Mouse (Mus musculus) bone marrow macrophage, adult 2 months (primary cell): ENCODE data around the gene Fsd2. TPM values are rescaled to one million over a fixed set of nuclear protein-coding genes. Genes with fewer than 3 reads are reported as not detected.

Source experiments
- H3K27ac ChIP-seq: 2 replicates; pipeline ENCODE4 v1.5.1; 2012; ENCODE audit warnings: low read depth, low read length; ENCODE audit not compliant: insufficient read depth
- H3K4me1 ChIP-seq: 2 replicates; pipeline ENCODE4 v1.6.1; 2012; ENCODE audit warnings: low read length; ENCODE audit not compliant: control insufficient read depth, insufficient read depth
- H3K4me3 ChIP-seq: 2 replicates; pipeline ENCODE4 v1.5.1; 2012; ENCODE audit warnings: mild to moderate bottlenecking, low read length, moderate library complexity; ENCODE audit not compliant: insufficient read depth
- CTCF ChIP-seq: IDR thresholded peaks from 2 replicates; pipeline ENCODE4 v1.5.1; 2012; ENCODE audit warnings: low read depth, mild to moderate bottlenecking, low read length, moderate library complexity
- POLR2A ChIP-seq: IDR thresholded peaks from 2 replicates; pipeline ENCODE4 v1.6.1; 2012; ENCODE audit warnings: mild to moderate bottlenecking, low read depth, low read length, borderline replicate concordance
- polyA plus RNA-seq: library from polyadenylated mRNA; stranded (reverse); fragments of >200 nt; gene quantifications from 2 replicates; pipeline ENCODE4 v1.2.4, GENCODE M21; 2012; ENCODE audit not compliant: missing spikeins, insufficient read depth, insufficient read length

Fsd2 gene
- polyA plus RNA-seq, 1 experiment: 0.32 TPM

DNA sequence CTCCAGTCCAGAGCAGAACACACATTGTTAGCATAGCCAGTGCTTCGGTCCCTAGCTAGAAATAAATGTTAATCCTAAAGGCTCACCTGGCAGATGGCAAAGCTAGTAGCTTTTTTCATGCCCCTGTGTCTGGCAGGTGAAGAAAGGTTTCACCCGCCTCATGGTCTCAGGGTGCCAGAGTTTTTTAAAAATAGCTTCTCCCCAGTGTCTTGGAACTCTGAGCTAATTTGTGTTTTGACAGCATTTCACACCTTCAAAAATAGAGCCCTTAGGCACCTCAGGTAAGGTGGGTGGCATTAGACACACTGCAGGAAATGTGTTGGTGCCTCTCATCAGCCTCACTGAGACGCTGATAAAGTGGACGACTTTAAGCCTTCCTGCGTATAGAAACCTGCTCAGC is 28.3 kb upstream of the Fsd2 start:
- H3K4me1 ChIP-seq: peaks cover 4% of the 10 kb centered on the region
- no peak for TF ChIP-seq POLR2A
- no peak for TF ChIP-seq CTCF
- H3K4me3 ChIP-seq: no peak overlapping the region
- no peak overlapping the region for H3K27ac ChIP-seq

DNA sequence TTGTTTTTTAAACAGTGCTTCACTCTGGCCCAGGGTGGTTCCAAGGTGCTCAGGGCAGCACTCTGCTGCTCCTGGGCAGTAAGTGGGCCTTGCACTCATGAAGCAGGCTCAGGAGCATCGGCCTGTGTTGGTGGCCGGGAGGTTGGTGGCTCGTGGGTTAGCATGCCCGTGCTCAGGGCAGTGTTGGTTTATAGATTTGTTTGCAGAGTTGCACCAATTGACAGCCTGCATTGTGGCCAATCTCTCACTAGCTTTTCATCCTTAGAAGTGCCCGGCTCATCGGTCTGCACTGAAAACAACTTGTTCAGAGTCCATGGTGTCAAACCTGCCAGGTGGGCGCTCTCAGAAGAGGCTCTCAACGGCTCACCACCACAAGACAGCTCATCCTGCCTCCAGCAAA is 26.6 kb upstream of the Fsd2 start:
- Histone ChIP-seq H3K27ac (no peak overlapping the region), H3K4me3 (no peak overlapping the region), H3K4me1 (peaks cover 4% of the 10 kb centered on the region)
- TF ChIP-seq CTCF (no peak), POLR2A (no peak)

DNA sequence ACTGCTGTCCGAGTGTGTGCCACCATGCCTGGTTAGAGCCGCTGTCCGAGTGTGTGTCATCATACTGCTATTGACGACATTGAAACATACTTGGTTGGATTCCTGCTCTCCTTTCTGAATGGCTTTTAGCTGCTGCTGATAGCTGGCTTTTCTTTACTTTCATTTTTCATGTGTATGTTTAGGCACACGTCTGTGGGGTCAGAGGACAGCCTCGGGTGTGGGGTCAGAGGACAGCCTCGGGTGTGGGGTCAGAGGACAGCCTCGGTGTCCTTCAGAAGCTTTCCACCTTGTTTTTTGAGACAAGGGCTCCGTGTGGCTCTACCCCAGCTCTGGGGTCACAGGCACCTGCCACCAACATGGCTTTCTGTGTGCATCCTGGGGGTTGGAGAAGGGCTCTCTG is 25.9 kb upstream of the Fsd2 start:
- H3K27ac ChIP-seq: no peak overlapping the region
- no peaks in the 10 kb centered on the region for H3K4me1 ChIP-seq
- no peak overlapping the region for H3K4me3 ChIP-seq
- TF ChIP-seq POLR2A: no peak
- TF ChIP-seq CTCF: no peak

DNA sequence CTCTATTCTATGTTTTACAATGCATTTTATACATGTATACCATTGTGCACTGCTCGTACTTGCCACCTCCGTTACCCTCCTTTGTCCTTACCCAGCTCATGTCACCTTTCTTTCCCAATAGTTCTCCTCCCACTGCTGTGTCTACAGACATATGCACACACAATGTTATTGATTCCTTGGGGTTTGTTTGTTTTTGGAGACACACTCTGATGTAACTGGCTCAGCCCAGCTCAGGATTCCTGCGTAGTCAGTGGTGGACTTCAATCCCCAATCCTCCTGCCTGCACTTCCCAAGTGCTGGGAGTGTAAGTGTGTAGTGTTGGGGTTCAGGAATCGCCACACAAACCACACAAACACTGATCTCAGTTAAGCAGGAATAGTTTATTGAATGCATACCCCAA is 20.5 kb upstream of the Fsd2 start:
- Histone ChIP-seq H3K4me3 (no peak overlapping the region), H3K4me1 (no peaks in the 10 kb centered on the region), H3K27ac (no peak overlapping the region)
- TF ChIP-seq CTCF: no peak
- TF ChIP-seq POLR2A: no peak

DNA sequence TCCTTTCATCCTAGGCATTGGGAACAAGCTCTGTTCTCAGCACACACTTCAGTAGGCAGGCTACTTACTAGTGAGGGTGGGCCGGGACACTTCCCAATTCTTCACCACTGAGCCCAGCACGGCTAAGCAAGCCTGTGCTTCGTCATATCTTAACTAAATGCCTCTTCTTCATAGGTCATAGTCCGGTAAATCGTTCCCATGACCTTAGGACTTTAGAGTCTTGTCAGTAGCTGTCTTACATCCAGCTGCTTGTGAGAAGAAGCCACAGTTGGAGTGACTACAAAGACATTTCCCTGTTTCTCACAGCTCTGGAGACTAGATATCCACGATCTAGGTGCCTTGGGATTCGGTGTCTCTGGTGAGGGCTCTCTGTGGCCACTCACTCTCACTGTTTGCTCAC is 18.6 kb upstream of the Fsd2 start:
- Histone ChIP-seq H3K4me1 (no peaks in the 10 kb centered on the region), H3K4me3 (no peak overlapping the region), H3K27ac (no peak overlapping the region)
- TF ChIP-seq POLR2A: no peak
- no peak for TF ChIP-seq CTCF

DNA sequence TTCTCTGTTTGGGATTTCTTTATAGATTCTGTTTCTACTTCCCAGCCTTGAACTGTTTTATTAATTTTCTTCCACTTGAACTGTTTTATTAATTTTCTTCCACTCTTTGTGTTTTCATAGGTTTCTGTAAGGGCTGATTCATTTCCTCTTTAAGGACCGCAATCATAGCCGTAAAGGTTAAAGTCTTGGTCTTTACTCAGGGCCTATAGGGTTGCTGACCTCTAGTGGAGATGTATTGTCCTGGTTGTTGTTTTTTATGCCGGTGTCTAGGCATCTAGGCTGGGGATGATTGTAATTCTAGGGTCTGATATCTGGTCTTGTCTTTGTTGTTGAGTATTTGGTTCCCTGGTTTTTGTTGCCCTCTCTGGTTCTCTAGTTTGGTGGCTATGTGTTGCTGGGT is 16.8 kb upstream of the Fsd2 start:
- H3K4me3 ChIP-seq: no peak overlapping the region
- peaks cover 7% of the 10 kb centered on the region for H3K4me1 ChIP-seq
- H3K27ac ChIP-seq: no peak overlapping the region
- TF ChIP-seq CTCF: no peak
- TF ChIP-seq POLR2A: no peak

DNA sequence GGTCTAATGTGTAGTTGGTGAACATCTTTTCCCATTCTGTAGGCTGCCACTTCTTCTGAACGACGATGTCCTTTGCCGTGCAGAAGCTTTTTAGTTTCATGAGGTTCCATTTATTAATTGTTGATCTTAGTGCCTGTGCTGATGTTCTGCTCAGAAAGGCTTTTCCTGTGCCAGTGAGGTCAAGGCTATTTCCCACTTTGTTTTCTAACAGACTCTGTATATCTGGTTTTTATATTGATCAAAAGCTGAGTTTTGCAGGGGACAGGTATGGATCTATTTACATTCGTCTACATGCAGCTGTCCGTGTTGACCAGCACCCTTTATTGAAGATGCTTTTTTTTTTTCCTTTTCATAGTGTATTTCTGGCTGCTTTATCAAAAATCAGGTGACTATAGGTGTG is 12.6 kb upstream of the Fsd2 start:
- Histone ChIP-seq H3K4me3 (no peak overlapping the region), H3K27ac (no peak overlapping the region), H3K4me1 (peaks cover 17% of the 10 kb centered on the region)
- TF ChIP-seq POLR2A (no peak), CTCF (no peak)

DNA sequence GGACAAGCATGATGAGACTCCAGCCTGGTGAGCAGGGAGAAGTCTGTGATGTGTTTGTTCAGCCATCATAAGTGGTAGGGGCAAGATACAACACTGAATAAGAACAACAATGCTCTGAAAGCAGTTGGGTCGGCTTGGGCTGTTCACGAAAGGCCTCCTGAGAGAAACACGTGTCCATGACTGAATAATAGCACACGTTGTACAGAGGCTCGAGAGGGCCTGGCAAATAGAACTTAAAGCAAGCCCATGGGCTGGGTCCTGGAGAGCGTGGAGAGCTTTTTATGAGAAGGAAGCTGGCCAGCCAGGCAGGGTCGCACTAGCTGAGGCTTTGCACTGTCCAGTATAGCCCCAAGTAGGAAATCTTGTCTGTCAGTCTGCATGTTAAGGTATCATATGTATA is 11.7 kb upstream of the Fsd2 start:
- Histone ChIP-seq H3K4me1 (peaks cover 21% of the 10 kb centered on the region), H3K27ac (no peak overlapping the region), H3K4me3 (no peak overlapping the region)
- no peak for TF ChIP-seq CTCF
- TF ChIP-seq POLR2A: no peak

DNA sequence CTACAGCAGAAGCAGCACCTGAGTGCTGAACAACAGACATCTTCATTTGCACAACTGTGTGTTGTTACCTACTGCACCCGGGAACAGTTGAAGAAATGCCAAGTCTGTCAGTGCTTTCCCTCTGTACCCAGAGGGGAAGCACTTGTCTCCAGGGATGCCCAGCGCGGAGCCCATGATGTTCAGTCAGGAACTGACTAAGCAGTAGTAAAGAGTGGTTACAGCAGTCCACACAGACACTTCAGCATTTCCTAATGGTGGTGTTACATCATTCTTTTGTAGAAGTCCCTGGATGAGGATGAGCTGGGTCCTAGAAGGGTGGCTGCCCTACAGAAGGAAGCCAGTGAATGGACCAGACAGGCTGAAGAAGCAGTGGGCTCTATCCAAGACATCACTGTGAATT is 11.1 kb upstream of the Fsd2 start:
- TF ChIP-seq POLR2A: no peak
- no peak for TF ChIP-seq CTCF
- H3K4me3 ChIP-seq: no peak overlapping the region
- H3K4me1 ChIP-seq: peaks cover 25% of the 10 kb centered on the region
- no peak overlapping the region for H3K27ac ChIP-seq

DNA sequence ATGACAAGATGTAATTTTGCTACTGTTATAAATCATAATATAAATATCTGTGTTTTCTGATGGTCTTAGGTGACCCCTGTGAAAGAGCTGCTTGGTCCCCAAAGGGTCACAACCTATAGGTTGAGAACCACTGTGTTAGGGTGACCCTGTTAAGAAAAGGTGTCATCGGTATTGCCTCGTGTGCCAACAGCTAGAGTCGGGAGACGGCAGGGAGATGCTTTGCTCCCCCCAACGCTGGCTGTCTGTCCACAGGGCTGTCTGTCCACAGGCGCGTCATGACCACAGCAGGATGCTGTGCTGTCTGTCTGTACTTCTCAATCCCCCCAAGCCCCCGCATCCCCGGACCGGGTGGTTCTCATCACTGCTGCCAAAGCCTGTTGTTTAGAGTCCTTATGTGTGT is 8.9 kb upstream of the Fsd2 start:
- H3K4me1 ChIP-seq: peaks cover 28% of the 10 kb centered on the region
- TF ChIP-seq POLR2A: no peak
- TF ChIP-seq CTCF: no peak
- no peak overlapping the region for H3K27ac ChIP-seq
- no peak overlapping the region for H3K4me3 ChIP-seq

DNA sequence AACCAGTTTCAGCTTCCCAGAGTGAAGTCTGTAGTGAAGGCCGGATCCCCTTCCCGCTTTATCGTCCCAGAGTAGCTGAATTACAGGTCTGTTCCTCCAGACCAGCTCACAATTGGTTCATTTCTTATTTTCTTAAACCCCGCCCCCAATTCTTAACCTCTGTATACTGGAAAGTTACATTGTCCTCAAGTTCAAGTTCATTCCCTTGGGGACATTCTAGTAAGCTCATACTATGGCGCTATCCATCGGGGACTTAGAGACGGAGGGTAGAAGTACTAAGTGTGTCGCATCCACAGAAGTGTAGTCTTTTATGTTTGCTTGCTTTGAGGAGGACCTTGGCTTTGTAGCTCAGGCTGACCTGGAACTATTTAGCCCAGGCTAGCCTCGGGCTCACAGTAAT is 7.1 kb upstream of the Fsd2 start:
- H3K27ac ChIP-seq: no peak overlapping the region
- no peak overlapping the region for H3K4me3 ChIP-seq
- H3K4me1 ChIP-seq: peaks cover 24% of the 10 kb centered on the region
- TF ChIP-seq CTCF (no peak), POLR2A (no peak)
